Comparison of ENCODE assay signal across 15 mouse cellular contexts in genomic region chr8:61321216-61321615, GRCm38 (mm10).
"Had no signal": no experiment of that assay in that cellular context is flagged by ENCODE, and none has a peak within 500 bp of the region (broad histone marks: within the 10 kb centered on the region; RNA-seq: fewer than 3 reads in every experiment).

No protein-coding gene starts in this region.

- H3K4me2 ChIP-seq: limb, embryonic 15.5 days; liver, embryonic 13.5 days; lung, embryonic 15.5 days; midbrain, embryonic 12.5 days; neural tube, embryonic 13.5 days had no signal

- ATAC-seq: intestine, postnatal 0 days; liver, postnatal 0 days had no signal

- H3K4me3 ChIP-seq: left cerebral cortex, adult 2 months; limb, embryonic 15.5 days; liver, embryonic 13.5 days; lung, embryonic 15.5 days; midbrain, embryonic 12.5 days; myocyte; neural tube, embryonic 13.5 days had no signal

- H3K36me3 ChIP-seq: limb, embryonic 15.5 days; liver, embryonic 13.5 days; lung, embryonic 15.5 days; midbrain, embryonic 12.5 days had no signal

- DNase-seq: kidney, adult 9 months; kidney, postnatal 14 days; liver, embryonic 13.5 days; liver, postnatal 0 days; lung, postnatal 14 days; right cerebral cortex, adult 18-20 months; right cerebral cortex, postnatal 25 days; thymus, postnatal 36 days had no signal

- H3K9ac ChIP-seq: limb, embryonic 15.5 days; liver, embryonic 13.5 days; liver, postnatal 0 days; lung, embryonic 15.5 days; midbrain, embryonic 12.5 days; neural tube, embryonic 13.5 days had no signal

- H3K27ac ChIP-seq: left cerebral cortex, adult 2 months; limb, embryonic 15.5 days; liver, embryonic 13.5 days; lung, embryonic 15.5 days; midbrain, embryonic 12.5 days; neural tube, embryonic 13.5 days had no signal

- H3K9me3 ChIP-seq: limb, embryonic 15.5 days; liver, embryonic 13.5 days; lung, embryonic 15.5 days; midbrain, embryonic 12.5 days; neural tube, embryonic 13.5 days had no signal

- H3K27me3 ChIP-seq: limb, embryonic 15.5 days; liver, embryonic 13.5 days; lung, embryonic 15.5 days; midbrain, embryonic 12.5 days; neural tube, embryonic 13.5 days had no signal

- H3K4me1 ChIP-seq: liver, embryonic 13.5 days had no signal
